In the genomic region with DNA sequence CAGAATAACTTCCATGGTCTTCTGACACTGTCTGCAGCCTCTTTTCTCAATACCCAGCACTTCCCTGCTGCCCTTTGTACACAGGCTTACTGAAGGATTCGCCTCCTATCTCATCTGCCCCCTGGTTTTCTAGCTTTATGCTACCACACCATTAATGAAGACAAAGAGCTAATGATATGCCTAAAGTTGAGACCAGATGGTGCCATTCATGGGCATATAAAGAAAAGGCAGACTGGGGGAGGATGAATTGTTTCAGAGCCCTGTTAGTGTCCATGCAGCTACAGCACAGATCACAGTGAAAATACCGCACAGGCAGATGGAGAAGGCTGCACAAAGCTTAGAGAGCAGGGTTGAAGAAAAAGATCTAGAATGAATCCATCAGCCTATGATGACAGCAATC, we compare ENCODE assay signal across 22 mouse cellular contexts.
A peak's percentile ranks its signal among the peaks of the same experiment; 100 is the strongest.
DNase-seq lines count a peak whose midpoint lies in the region; ATAC-seq and TF ChIP-seq lines count a peak whose summit lies in the region.
"Had no signal": no experiment of that assay in that cellular context is flagged by ENCODE, and none has a peak within 500 bp of the region (broad histone marks: within the 10 kb centered on the region; RNA-seq: fewer than 3 reads in every experiment).

No protein-coding gene starts in this region.

- H3K36me3 ChIP-seq in hindbrain, embryonic 10.5 days = no peaks in the 10 kb centered on the region
- H3K36me3 ChIP-seq in hindbrain, embryonic 16.5 days (ENCODE audit: control insufficient read depth, insufficient read depth, low read length) = no peaks in the 10 kb centered on the region
- no peaks in the 10 kb centered on the region for H3K36me3 ChIP-seq in neural tube, embryonic 11.5 days (ENCODE audit: control insufficient read depth, insufficient read depth, low read length)
- H3K36me3 ChIP-seq in neural tube, embryonic 15.5 days = no peaks in the 10 kb centered on the region
- no peaks in the 10 kb centered on the region for H3K36me3 ChIP-seq in forebrain, postnatal 0 days (ENCODE audit: insufficient read depth)
- H3K36me3 ChIP-seq in midbrain, embryonic 14.5 days (ENCODE audit: control insufficient read depth, insufficient read depth, low read length) = no peaks in the 10 kb centered on the region
- H3K36me3 ChIP-seq: embryonic facial prominence, embryonic 15.5 days; limb, embryonic 12.5 days had no signal

- no peak for DNase-seq in hindbrain, embryonic 10.5 days (ENCODE audit: low spot score)
- DNase-seq in neural tube, embryonic 11.5 days (ENCODE audit: low spot score) = peak; percentile 23
- DNase-seq in forebrain, postnatal 0 days = peak; percentile 1
- DNase-seq in midbrain, embryonic 14.5 days = peak; percentile 2
- DNase-seq in right cerebral cortex, adult 2 months (ENCODE audit: low spot score in 2 of 2) = no peak
- DNase-seq: adrenal gland, adult 8-10 months; cerebellum, adult 8-10 months; cerebellum, postnatal 36 days; gastrocnemius, postnatal 10 days; kidney, adult 18-20 months; kidney, postnatal 4 days; liver, postnatal 0 days; lung, postnatal 10 days; right cerebral cortex, postnatal 25 days; spleen, adult 18-20 months; thymus, postnatal 14 days had no signal

- no peak overlapping the region for H3K4me3 ChIP-seq in hindbrain, embryonic 10.5 days
- H3K4me3 ChIP-seq in hindbrain, embryonic 16.5 days (ENCODE audit: low read length) = no peak overlapping the region
- no peak overlapping the region for H3K4me3 ChIP-seq in neural tube, embryonic 11.5 days (ENCODE audit: low read depth, low read length)
- H3K4me3 ChIP-seq in neural tube, embryonic 15.5 days (replicated peaks) = no peak overlapping the region
- H3K4me3 ChIP-seq in forebrain, postnatal 0 days (ENCODE audit: low read depth, low read length) = no peak overlapping the region
- no peak overlapping the region for H3K4me3 ChIP-seq in midbrain, embryonic 14.5 days (replicated peaks; ENCODE audit: low read depth, low read length)
- H3K4me3 ChIP-seq: embryonic facial prominence, embryonic 15.5 days; limb, embryonic 12.5 days had no signal

- H3K27ac ChIP-seq in hindbrain, embryonic 10.5 days = peak overlapping the region; percentile 50; the same call in 1 of the 2 replicates
- no peak overlapping the region for H3K27ac ChIP-seq in hindbrain, embryonic 16.5 days (ENCODE audit: low read depth, low read length)
- H3K27ac ChIP-seq in neural tube, embryonic 11.5 days (ENCODE audit: low read depth, low read length) = peak overlapping the region; percentile 53; the same call in 1 of the 2 replicates
- no peak overlapping the region for H3K27ac ChIP-seq in neural tube, embryonic 15.5 days (replicated peaks)
- H3K27ac ChIP-seq in forebrain, postnatal 0 days (ENCODE audit: low read depth, low read length) = no peak overlapping the region
- H3K27ac ChIP-seq in midbrain, embryonic 14.5 days (replicated peaks; ENCODE audit: low read depth, low read length) = no peak overlapping the region
- H3K27ac ChIP-seq: embryonic facial prominence, embryonic 15.5 days; limb, embryonic 12.5 days had no signal

- no peaks in the 10 kb centered on the region for H3K9me3 ChIP-seq in hindbrain, embryonic 10.5 days
- H3K9me3 ChIP-seq in hindbrain, embryonic 16.5 days (ENCODE audit: control insufficient read depth, low read length) = no peaks in the 10 kb centered on the region
- H3K9me3 ChIP-seq in neural tube, embryonic 11.5 days (ENCODE audit: control insufficient read depth, low read length) = no peaks in the 10 kb centered on the region
- H3K9me3 ChIP-seq in neural tube, embryonic 15.5 days (replicated peaks) = no peaks in the 10 kb centered on the region
- H3K9me3 ChIP-seq in forebrain, postnatal 0 days (ENCODE audit: low read length) = no peaks in the 10 kb centered on the region
- no peaks in the 10 kb centered on the region for H3K9me3 ChIP-seq in midbrain, embryonic 14.5 days (ENCODE audit: control insufficient read depth, low read length)
- H3K9me3 ChIP-seq: embryonic facial prominence, embryonic 15.5 days; limb, embryonic 12.5 days had no signal

- no peak for ATAC-seq in hindbrain, embryonic 16.5 days
- ATAC-seq in neural tube, embryonic 11.5 days (ENCODE audit: insufficient read depth, low FRiP score, low TSS enrichment) = peak; percentile 72
- no peak for ATAC-seq in neural tube, embryonic 15.5 days (ENCODE audit: low FRiP score)
- peak; percentile 29; the same call in 1 of the 2 replicates for ATAC-seq in forebrain, postnatal 0 days
- peak; percentile 37; the same call in 1 of the 2 replicates for ATAC-seq in midbrain, embryonic 14.5 days (ENCODE audit: low FRiP score, low TSS enrichment)
- no peak for ATAC-seq in inflammation-experienced regulatory T-cells, adult 6 months
- ATAC-seq: liver, postnatal 0 days had no signal

- H3K4me1 ChIP-seq in hindbrain, embryonic 10.5 days (replicated peaks) = no peaks in the 10 kb centered on the region
- no peaks in the 10 kb centered on the region for H3K4me1 ChIP-seq in hindbrain, embryonic 16.5 days (ENCODE audit: control insufficient read depth, insufficient read depth, low read depth, low read length)
- H3K4me1 ChIP-seq in neural tube, embryonic 11.5 days (ENCODE audit: control insufficient read depth, insufficient read depth, low read length) = no peaks in the 10 kb centered on the region; the same call in 1 of the 2 replicates
- H3K4me1 ChIP-seq in neural tube, embryonic 15.5 days = no peaks in the 10 kb centered on the region
- no peaks in the 10 kb centered on the region for H3K4me1 ChIP-seq in forebrain, postnatal 0 days (ENCODE audit: insufficient read depth)
- no peaks in the 10 kb centered on the region for H3K4me1 ChIP-seq in midbrain, embryonic 14.5 days (ENCODE audit: control insufficient read depth, insufficient read depth, low read length)
- H3K4me1 ChIP-seq: embryonic facial prominence, embryonic 15.5 days; limb, embryonic 12.5 days had no signal

- WGBS in hindbrain, embryonic 10.5 days = 55% methylated on average over 2 of the region's 2 CpGs
- WGBS in hindbrain, embryonic 16.5 days = 34% methylated on average over 2 of the region's 2 CpGs
- WGBS in neural tube, embryonic 11.5 days = 61% methylated on average over 2 of the region's 2 CpGs
- 32% methylated on average over 2 of the region's 2 CpGs for WGBS in neural tube, embryonic 15.5 days
- WGBS in forebrain, postnatal 0 days = 48% methylated on average over 2 of the region's 2 CpGs
- 43% methylated on average over 2 of the region's 2 CpGs for WGBS in midbrain, embryonic 14.5 days

- no peak overlapping the region for H3K9ac ChIP-seq in hindbrain, embryonic 16.5 days (ENCODE audit: low read depth, low read length)
- no peak overlapping the region for H3K9ac ChIP-seq in neural tube, embryonic 11.5 days (ENCODE audit: low read length)
- no peak overlapping the region for H3K9ac ChIP-seq in neural tube, embryonic 15.5 days (replicated peaks)
- no peak overlapping the region for H3K9ac ChIP-seq in forebrain, postnatal 0 days
- no peak overlapping the region for H3K9ac ChIP-seq in midbrain, embryonic 14.5 days (replicated peaks; ENCODE audit: low read length)
- H3K9ac ChIP-seq: embryonic facial prominence, embryonic 15.5 days; limb, embryonic 12.5 days; liver, postnatal 0 days had no signal

- H3K27me3 ChIP-seq in hindbrain, embryonic 10.5 days (ENCODE audit: insufficient read depth, poor library complexity, severe bottlenecking) = no peaks in the 10 kb centered on the region
- H3K27me3 ChIP-seq in hindbrain, embryonic 16.5 days (replicated peaks; ENCODE audit: control insufficient read depth, insufficient read depth, low read length) = no peaks in the 10 kb centered on the region
- no peaks in the 10 kb centered on the region for H3K27me3 ChIP-seq in neural tube, embryonic 11.5 days (ENCODE audit: control insufficient read depth, insufficient read depth, low read length)
- H3K27me3 ChIP-seq in neural tube, embryonic 15.5 days (replicated peaks) = no peaks in the 10 kb centered on the region
- no peaks in the 10 kb centered on the region for H3K27me3 ChIP-seq in forebrain, postnatal 0 days (ENCODE audit: insufficient read depth, low read length)
- H3K27me3 ChIP-seq in midbrain, embryonic 14.5 days (ENCODE audit: control insufficient read depth, insufficient read depth, low read length) = no peaks in the 10 kb centered on the region
- H3K27me3 ChIP-seq: embryonic facial prominence, embryonic 15.5 days; limb, embryonic 12.5 days had no signal

- no peak overlapping the region for H3K4me2 ChIP-seq in hindbrain, embryonic 16.5 days (ENCODE audit: low read length)
- no peak overlapping the region for H3K4me2 ChIP-seq in neural tube, embryonic 11.5 days (ENCODE audit: low read depth)
- no peak overlapping the region for H3K4me2 ChIP-seq in neural tube, embryonic 15.5 days
- no peak overlapping the region for H3K4me2 ChIP-seq in forebrain, postnatal 0 days (ENCODE audit: low read depth)
- no peak overlapping the region for H3K4me2 ChIP-seq in midbrain, embryonic 14.5 days (ENCODE audit: low read length)
- H3K4me2 ChIP-seq: embryonic facial prominence, embryonic 15.5 days; limb, embryonic 12.5 days; liver, embryonic 11.5 days had no signal

- no peak for TF ChIP-seq CTCF in forebrain, postnatal 0 days (IDR thresholded peaks at IDR 0.05; ENCODE audit: low read depth)

Comparison
In these comparisons a context has a peak if more than half of its experiments do, and no peak if none do; other contexts are left out.
1. H3K27ac ChIP-seq: peak in hindbrain, embryonic 10.5 days (single experiment) and neural tube, embryonic 11.5 days (single experiment); none in hindbrain, embryonic 16.5 days (single experiment), neural tube, embryonic 15.5 days (single experiment), forebrain, postnatal 0 days (single experiment) and midbrain, embryonic 14.5 days (single experiment).
2. ATAC-seq: peak in neural tube, embryonic 11.5 days (single experiment), forebrain, postnatal 0 days (single experiment) and midbrain, embryonic 14.5 days (single experiment); none in hindbrain, embryonic 16.5 days (single experiment), neural tube, embryonic 15.5 days (single experiment) and inflammation-experienced regulatory T-cells, adult 6 months (single experiment).
3. DNase-seq: peak in neural tube, embryonic 11.5 days (single experiment), forebrain, postnatal 0 days (single experiment) and midbrain, embryonic 14.5 days (single experiment); none in hindbrain, embryonic 10.5 days (single experiment) and right cerebral cortex, adult 2 months (0 of 2).